Mouse (Mus musculus): Measurements from ENCODE around the gene Lpar4. TPM values are rescaled to one million over a fixed set of nuclear protein-coding genes. Genes with fewer than 3 reads are reported as not detected.

The Lpar4 gene
- 24.2 and 27.8 TPM in 2 replicates for polyA plus RNA-seq (2014; fragmentation: Nextera tagmentation; extraction: Ambion mirVana)

GRCm38 (mm10) chrX:106920175-106920827 is at the start of gene Lpar4:
Gene Lpar4 (plus strand): TSS chrX:106920625.
- 14% methylated on average over 11 of the region's 11 CpGs for WGBS
- Histone ChIP-seq H3K4me2 (replicated peaks; ENCODE audit: low read depth, low read length) (peak within 1 kb of the TSS; percentile 30), H3K4me3 (ENCODE audit: low read depth, low read length) (peak within 1 kb of the TSS; percentile 35), H3K36me3 (ENCODE audit: control insufficient read depth, insufficient read depth, low read length) (no peaks in the 10 kb centered on the region), H3K9me3 (ENCODE audit: control insufficient read depth, low read depth, low read length) (no peaks in the 10 kb centered on the region), H3K4me1 (ENCODE audit: control insufficient read depth, insufficient read depth, low read length) (no peaks in the 10 kb centered on the region), H3K27ac (ENCODE audit: low read length) (peak within 1 kb of the TSS; percentile 58), H3K9ac (replicated peaks; ENCODE audit: low read depth, low read length) (0 out of 2 replicates have a peak within 1 kb of the TSS, but pooled peaks have one; percentile 36), H3K27me3 (ENCODE audit: control insufficient read depth, insufficient read depth, low read length) (no peaks in the 10 kb centered on the region)
- peak; percentile 81; the same call in 1 of the 2 replicates for ATAC-seq (ENCODE audit: insufficient number of reproducible peaks, insufficient read depth, low FRiP score, low read depth)

DNA sequence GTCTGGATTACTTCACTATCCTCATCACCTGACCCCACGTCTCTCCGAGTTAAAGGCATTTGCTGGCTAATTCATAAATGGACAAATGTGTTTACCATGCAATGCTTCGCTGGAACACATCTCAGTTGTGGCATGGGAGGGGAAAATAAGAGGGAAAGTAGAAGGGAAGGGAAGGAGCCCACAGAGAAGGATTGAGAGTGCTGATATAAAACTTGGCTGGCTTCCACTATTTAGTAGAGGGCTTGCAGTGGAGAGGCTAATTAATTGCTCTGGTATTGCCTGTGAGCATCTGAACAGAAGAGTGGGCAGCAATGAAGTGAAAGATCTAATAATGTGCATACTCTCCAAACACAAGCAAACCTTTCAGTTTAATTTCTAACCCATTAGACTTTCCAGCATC is 49.0 kb upstream of the Lpar4 start:
- no peaks in the 10 kb centered on the region for H3K4me1 ChIP-seq (ENCODE audit: control insufficient read depth, insufficient read depth, low read length)
- H3K27me3 ChIP-seq (ENCODE audit: control insufficient read depth, insufficient read depth, low read length), result no peaks in the 10 kb centered on the region
- H3K4me2 ChIP-seq (replicated peaks; ENCODE audit: low read depth, low read length), result no peak overlapping the region
- no peak overlapping the region for H3K4me3 ChIP-seq (ENCODE audit: low read depth, low read length)
- no peak overlapping the region for H3K9ac ChIP-seq (replicated peaks; ENCODE audit: low read depth, low read length)
- H3K27ac ChIP-seq (ENCODE audit: low read length), result peak overlapping the region; percentile 67
- WGBS, result 43% methylated on average over 3 of the region's 3 CpGs
- ATAC-seq (ENCODE audit: insufficient number of reproducible peaks, insufficient read depth, low FRiP score, low read depth), result peak; percentile 10; the same call in 1 of the 2 replicates
- H3K9me3 ChIP-seq (ENCODE audit: control insufficient read depth, low read depth, low read length), result no peaks in the 10 kb centered on the region
- no peaks in the 10 kb centered on the region for H3K36me3 ChIP-seq (ENCODE audit: control insufficient read depth, insufficient read depth, low read length)

- no peak for ATAC-seq (ENCODE audit: insufficient number of reproducible peaks, insufficient read depth, low FRiP score, low read depth)
- H3K9ac ChIP-seq (replicated peaks; ENCODE audit: low read depth, low read length), result no peak overlapping the region
- WGBS, result 30% methylated on average over 3 of the region's 3 CpGs
- H3K36me3 ChIP-seq (ENCODE audit: control insufficient read depth, insufficient read depth, low read length), result no peaks in the 10 kb centered on the region
- H3K27ac ChIP-seq (ENCODE audit: low read length), result peak overlapping the region; percentile 67; the same call in 1 of the 2 replicates
- H3K4me2 ChIP-seq (replicated peaks; ENCODE audit: low read depth, low read length), result no peak overlapping the region
- no peaks in the 10 kb centered on the region for H3K27me3 ChIP-seq (ENCODE audit: control insufficient read depth, insufficient read depth, low read length)
- H3K4me1 ChIP-seq (ENCODE audit: control insufficient read depth, insufficient read depth, low read length), result no peaks in the 10 kb centered on the region
- no peak overlapping the region for H3K4me3 ChIP-seq (ENCODE audit: low read depth, low read length)
- H3K9me3 ChIP-seq (ENCODE audit: control insufficient read depth, low read depth, low read length), result no peaks in the 10 kb centered on the region
Measured at GRCm38 (mm10) chrX:106871894-106872293, 48.5 kb upstream of the Lpar4 start.

DNA sequence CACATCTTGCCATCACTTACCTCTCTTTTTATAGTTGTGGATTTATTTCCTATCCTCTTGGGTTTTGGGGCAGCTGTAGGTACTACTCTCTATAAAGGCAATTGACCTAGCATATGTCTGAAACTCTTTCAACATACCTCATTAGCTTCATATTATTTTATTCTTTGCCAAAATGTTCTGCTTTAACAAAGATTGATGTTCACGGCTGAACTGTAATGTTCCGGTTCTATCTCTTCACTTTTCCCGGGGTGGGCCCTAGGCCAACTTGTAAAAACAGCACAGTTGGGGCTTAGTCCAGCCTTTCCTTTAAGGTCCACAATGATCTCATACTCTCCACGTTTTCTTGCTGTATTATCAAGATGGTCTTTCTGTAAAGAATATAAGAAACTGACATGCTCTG is 48.1 kb upstream of the Lpar4 start:
- Histone ChIP-seq H3K9me3 (ENCODE audit: control insufficient read depth, low read depth, low read length) (no peaks in the 10 kb centered on the region), H3K4me3 (ENCODE audit: low read depth, low read length) (no peak overlapping the region), H3K27ac (ENCODE audit: low read length) (peak overlapping the region; percentile 58; the same call in 1 of the 2 replicates), H3K4me2 (replicated peaks; ENCODE audit: low read depth, low read length) (no peak overlapping the region), H3K4me1 (ENCODE audit: control insufficient read depth, insufficient read depth, low read length) (no peaks in the 10 kb centered on the region), H3K9ac (replicated peaks; ENCODE audit: low read depth, low read length) (no peak overlapping the region), H3K36me3 (ENCODE audit: control insufficient read depth, insufficient read depth, low read length) (no peaks in the 10 kb centered on the region), H3K27me3 (ENCODE audit: control insufficient read depth, insufficient read depth, low read length) (no peaks in the 10 kb centered on the region)
- ATAC-seq (ENCODE audit: insufficient number of reproducible peaks, insufficient read depth, low FRiP score, low read depth), result no peak
- 43% methylated on average over 4 of the region's 4 CpGs for WGBS

DNA sequence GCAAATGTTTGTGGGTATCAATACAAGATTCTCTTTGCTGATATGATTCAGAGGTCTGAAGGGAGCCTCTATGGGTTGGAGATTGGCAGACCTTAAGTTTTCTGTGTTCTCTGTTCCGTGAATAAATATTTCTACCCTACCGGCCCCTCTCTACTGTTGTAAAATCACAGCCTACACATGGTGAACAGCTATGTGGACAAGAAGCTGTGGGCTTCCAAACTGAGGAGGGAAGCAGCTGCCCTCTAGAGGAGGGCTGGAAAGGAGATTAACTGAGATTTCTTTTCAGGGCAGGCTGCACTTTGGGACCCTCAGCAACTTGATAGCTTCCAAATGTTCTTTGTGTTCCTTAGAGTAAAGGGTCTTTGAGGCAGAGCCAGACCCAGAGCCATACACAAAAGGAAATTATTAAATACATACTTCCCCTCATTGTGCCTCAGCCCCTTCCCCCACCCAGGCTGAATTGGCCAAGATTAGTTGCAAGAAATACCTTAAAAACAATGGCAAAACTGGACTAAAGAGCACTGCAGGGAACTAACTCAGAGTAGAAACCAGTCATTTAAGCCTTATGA is 22.6 kb upstream of the Lpar4 start:
- ATAC-seq (ENCODE audit: insufficient number of reproducible peaks, insufficient read depth, low FRiP score, low read depth), result no peak
- Histone ChIP-seq H3K9me3 (ENCODE audit: control insufficient read depth, low read depth, low read length) (no peaks in the 10 kb centered on the region), H3K27me3 (ENCODE audit: control insufficient read depth, insufficient read depth, low read length) (no peaks in the 10 kb centered on the region), H3K4me1 (ENCODE audit: control insufficient read depth, insufficient read depth, low read length) (no peaks in the 10 kb centered on the region), H3K27ac (ENCODE audit: low read length) (no peak overlapping the region; the same call in 1 of the 2 replicates), H3K4me3 (ENCODE audit: low read depth, low read length) (no peak overlapping the region), H3K9ac (replicated peaks; ENCODE audit: low read depth, low read length) (no peak overlapping the region), H3K36me3 (ENCODE audit: control insufficient read depth, insufficient read depth, low read length) (no peaks in the 10 kb centered on the region), H3K4me2 (replicated peaks; ENCODE audit: low read depth, low read length) (no peak overlapping the region)
- WGBS, result 58% methylated on average over 2 of the region's 2 CpGs

- Histone ChIP-seq H3K27ac (ENCODE audit: low read length) (peak overlapping the region; percentile 58), H3K9me3 (ENCODE audit: control insufficient read depth, low read depth, low read length) (no peaks in the 10 kb centered on the region), H3K4me3 (ENCODE audit: low read depth, low read length) (peak overlapping the region; percentile 35), H3K9ac (replicated peaks; ENCODE audit: low read depth, low read length) (0 out of 2 replicates have a peak overlapping the region, but pooled peaks have one; percentile 36), H3K36me3 (ENCODE audit: control insufficient read depth, insufficient read depth, low read length) (no peaks in the 10 kb centered on the region), H3K4me2 (replicated peaks; ENCODE audit: low read depth, low read length) (peak overlapping the region; percentile 30), H3K27me3 (ENCODE audit: control insufficient read depth, insufficient read depth, low read length) (no peaks in the 10 kb centered on the region), H3K4me1 (ENCODE audit: control insufficient read depth, insufficient read depth, low read length) (no peaks in the 10 kb centered on the region)
- 16% methylated on average over 9 of the region's 9 CpGs for WGBS
- no peak for ATAC-seq (ENCODE audit: insufficient number of reproducible peaks, insufficient read depth, low FRiP score, low read depth)
Measured at GRCm38 (mm10) chrX:106920828-106921619, 599 bp downstream of the Lpar4 start.

DNA sequence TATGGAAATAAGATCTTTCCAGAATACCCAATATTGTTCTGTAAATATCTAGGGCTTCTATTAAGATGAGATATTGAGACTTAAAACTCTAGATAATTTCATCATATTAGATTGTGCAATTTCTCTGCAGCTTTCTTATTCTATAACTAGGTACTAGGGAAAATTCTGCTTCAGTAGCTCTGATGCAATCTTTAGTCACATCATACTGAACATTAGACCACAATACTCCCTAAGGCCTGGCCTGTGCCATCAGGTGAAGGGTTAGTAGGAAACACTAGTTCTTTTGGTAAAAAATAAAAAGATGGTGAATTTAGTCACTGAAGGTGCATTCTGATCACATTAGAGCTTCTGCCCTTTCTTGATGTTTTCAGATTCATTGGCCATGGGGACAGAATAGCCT is 4.1 kb downstream of the Lpar4 start:
- H3K4me2 ChIP-seq (replicated peaks; ENCODE audit: low read depth, low read length), result no peak overlapping the region
- H3K36me3 ChIP-seq (ENCODE audit: control insufficient read depth, insufficient read depth, low read length), result no peaks in the 10 kb centered on the region; the same call in 1 of the 2 replicates
- ATAC-seq (ENCODE audit: insufficient number of reproducible peaks, insufficient read depth, low FRiP score, low read depth), result no peak
- H3K27me3 ChIP-seq (ENCODE audit: control insufficient read depth, insufficient read depth, low read length), result no peaks in the 10 kb centered on the region
- H3K9ac ChIP-seq (replicated peaks; ENCODE audit: low read depth, low read length), result no peak overlapping the region
- no peaks in the 10 kb centered on the region for H3K9me3 ChIP-seq (ENCODE audit: control insufficient read depth, low read depth, low read length)
- no peak overlapping the region for H3K4me3 ChIP-seq (ENCODE audit: low read depth, low read length)
- H3K27ac ChIP-seq (ENCODE audit: low read length), result no peak overlapping the region
- no peaks in the 10 kb centered on the region for H3K4me1 ChIP-seq (ENCODE audit: control insufficient read depth, insufficient read depth, low read length)

DNA sequence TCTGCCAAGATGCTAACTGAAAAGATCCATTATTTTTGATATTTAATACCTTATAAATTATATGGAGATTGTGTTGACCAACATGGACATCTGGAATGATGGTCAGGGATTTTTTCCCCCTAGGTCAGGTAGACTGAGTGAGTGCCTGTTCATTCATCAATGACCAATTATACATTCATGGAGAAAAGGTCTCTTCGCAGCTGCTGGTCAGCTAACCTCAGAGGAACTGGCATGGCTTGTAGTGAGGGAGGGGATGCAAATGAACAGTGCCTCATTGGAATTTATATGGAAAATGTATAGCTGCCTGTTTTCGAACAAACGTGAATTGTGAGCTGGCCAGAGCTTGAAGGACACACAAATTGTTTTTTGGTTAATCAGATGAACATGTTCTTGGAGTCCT is 18.9 kb downstream of the Lpar4 start:
- no peaks in the 10 kb centered on the region for H3K27me3 ChIP-seq (ENCODE audit: control insufficient read depth, insufficient read depth, low read length)
- 0 out of 2 replicates have a peak, but pooled peaks cover 2% of the 10 kb centered on the region for H3K4me1 ChIP-seq (ENCODE audit: control insufficient read depth, insufficient read depth, low read length)
- 66% methylated on average over 3 of the region's 3 CpGs for WGBS
- H3K27ac ChIP-seq (ENCODE audit: low read length), result no peak overlapping the region
- no peak for ATAC-seq (ENCODE audit: insufficient number of reproducible peaks, insufficient read depth, low FRiP score, low read depth)
- no peaks in the 10 kb centered on the region for H3K9me3 ChIP-seq (ENCODE audit: control insufficient read depth, low read depth, low read length)
- no peaks in the 10 kb centered on the region for H3K36me3 ChIP-seq (ENCODE audit: control insufficient read depth, insufficient read depth, low read length)
- no peak overlapping the region for H3K4me2 ChIP-seq (replicated peaks; ENCODE audit: low read depth, low read length)
- H3K4me3 ChIP-seq (ENCODE audit: low read depth, low read length), result no peak overlapping the region
- no peak overlapping the region for H3K9ac ChIP-seq (replicated peaks; ENCODE audit: low read depth, low read length)
